Mouse (Mus musculus): ENCODE data around the gene Rbak. TPM values are rescaled to one million over a fixed set of nuclear protein-coding genes. Genes with fewer than 3 reads are reported as not detected.
"Not testable (repeated sequence)": the region's sequence is repeated elsewhere in the genome, so short reads cannot be mapped to it uniquely, and the experiment has no call there.

Rbak gene
- total RNA-seq, 2 experiments from 2014 or later, result 13.5 to 16.5 TPM

- not testable (repeated sequence) for DNase-seq
Measured at GRCm38 (mm10) chr5:143134216-143135010, 46.2 kb downstream of the Rbak start.

GRCm38 (mm10) chr5:143132935-143133514 lies 47.5 kb downstream of the Rbak start:
- DNase-seq, result no peak

GRCm38 (mm10) chr5:143130342-143130741 lies 50.2 kb downstream of the Rbak start:
- DNase-seq, result no peak

GRCm38 (mm10) chr5:143129101-143129500 lies 51.5 kb downstream of the Rbak start:
- no peak for DNase-seq

- peak in 1 of 2 experiments; percentile 20 for DNase-seq
Measured at GRCm38 (mm10) chr5:143127837-143128236, 52.7 kb downstream of the Rbak start.

GRCm38 (mm10) chr5:143126908-143127307 lies 53.7 kb downstream of the Rbak start:
- DNase-seq, result no peak

GRCm38 (mm10) chr5:143126089-143126488 lies 54.5 kb downstream of the Rbak start:
- DNase-seq, result no peak

GRCm38 (mm10) chr5:143125601-143126000 lies 55.0 kb downstream of the Rbak start:
- peak; percentile 44 to 55 for DNase-seq

- DNase-seq, result no peak
Measured at GRCm38 (mm10) chr5:143124805-143125378, 55.7 kb downstream of the Rbak start.

GRCm38 (mm10) chr5:143122673-143123072 lies 57.9 kb downstream of the Rbak start:
- DNase-seq, result no peak

Small RNA genes lying within 50 kb of the gene (microRNA-seq; reads per million reads assigned to microRNA genes)
- gene Gm44405, result 0 reads per million in 2 experiments

Other genes starting within 250 kb of the Rbak start
- 100 to 1,000 TPM; 185 to 194 TPM for gene Fscn1, start 220.4 kb downstream of the Rbak start, total RNA-seq (2021)
- gene Rnf216, start 67.8 kb downstream of the Rbak start, total RNA-seq (2021), result 10 to 100 TPM; 49.3 to 51.1 TPM
- gene Olfr718-ps1, start 33.2 kb downstream of the Rbak start, total RNA-seq (2021), result under 1 TPM in 1 of 2 experiments, not detected in 1; 0.20 TPM
- not detected for gene Spdye4b, start 242 bp upstream of the Rbak start, total RNA-seq (2021)
- not detected for gene Spdye4a, start 46.1 kb upstream of the Rbak start, total RNA-seq (2021)
- 10 to 100 TPM; 33.0 to 35.7 TPM for gene Zfp12, start 54.4 kb upstream of the Rbak start, total RNA-seq (2021)
- gene Zfp316, start 89.2 kb upstream of the Rbak start, total RNA-seq (2021), result 10 to 100 TPM; 21.4 to 22.3 TPM
- 1 to 10 TPM; 4.7 to 4.8 TPM for gene Zfp853, start 112.8 kb upstream of the Rbak start, total RNA-seq (2021)
- 10 to 100 TPM; 25.1 to 26.1 TPM for gene E130309D02Rik, start 134.6 kb upstream of the Rbak start, total RNA-seq (2021)
- 10 to 100 TPM; 49.0 to 49.2 TPM for gene Zdhhc4, start 148.5 kb upstream of the Rbak start, total RNA-seq (2021)
- gene Grid2ip, start 176.6 kb upstream of the Rbak start, total RNA-seq (2021), result 1 to 10 TPM; 1.6 to 1.8 TPM
- 10 to 100 TPM; 32.8 to 35.9 TPM for gene Kdelr2, start 223.1 kb upstream of the Rbak start, total RNA-seq (2021)